Mouse (Mus musculus) CH12.LX (cell line): ENCODE results near the gene Kdm4b. TPM values are rescaled to one million over a fixed set of nuclear protein-coding genes. Genes with fewer than 3 reads are reported as not detected.

Experiments
- DNase-seq: peaks from one replicate; pipeline ENCODE4 v3.0.0-alpha.2; 2013; ENCODE audit errors: extremely low read depth
- H3K27ac ChIP-seq: 2 replicates; pipeline ENCODE4 v1.5.1; 2012; ENCODE audit warnings: low read depth, mild to moderate bottlenecking, control low read depth, moderate library complexity; ENCODE audit not compliant: insufficient read depth
- H3K27me3 ChIP-seq: replicated peaks from 2 replicates; pipeline ENCODE3; 2012; ENCODE audit warnings: inconsistent platforms
- H3K36me3 ChIP-seq, 2 experiments: replicated peaks in 1 of 2; 2 replicates each; pipeline versions ENCODE3 to v1.6.1; 2012; ENCODE audit warnings: inconsistent platforms in 1 of 2, low read length in 1 of 2, mild to moderate bottlenecking in 1 of 2, mixed read lengths in 1 of 2, moderate library complexity in 1 of 2; ENCODE audit not compliant: control insufficient read depth in 1 of 2, insufficient read depth in 1 of 2
- H3K4me1 ChIP-seq, 2 experiments: 2 replicates each; pipeline ENCODE4 v1.6.1; 2012; ENCODE audit warnings: inconsistent platforms in 1 of 2, moderate library complexity in 1 of 2; ENCODE audit not compliant: insufficient read depth in 2 of 2, control insufficient read depth in 1 of 2
- H3K4me2 ChIP-seq: 2 replicates; pipeline ENCODE4 v1.6.1; 2012; ENCODE audit warnings: low read depth, mild to moderate bottlenecking, control low read depth; ENCODE audit not compliant: poor library complexity, insufficient read depth, severe bottlenecking
- H3K4me3 ChIP-seq, 3 experiments: fragments of 150-350 bp in 1 of 3; sonication (generic) in 1 of 3; replicated peaks in 1 of 3; 2 replicates each; pipeline versions ENCODE3 to v1.5.1; 2011 to 2012; ENCODE audit warnings: low read depth in 2 of 3, low read length in 2 of 3, mild to moderate bottlenecking in 2 of 3, moderate library complexity in 2 of 3, control low read depth in 1 of 3, improper control_type of control experiment in 1 of 3, inconsistent platforms in 1 of 3, mixed read lengths in 1 of 3; ENCODE audit not compliant: poor library complexity in 1 of 3
- H3K79me2 ChIP-seq: replicated peaks from 2 replicates; pipeline ENCODE4 v1.6.1; 2012; ENCODE audit warnings: mild to moderate bottlenecking, moderate library complexity; ENCODE audit not compliant: control insufficient read depth, poor library complexity, insufficient read depth, severe bottlenecking; ENCODE audit errors: extremely low read depth
- H3K9ac ChIP-seq: 2 replicates; pipeline ENCODE4 v1.6.1; 2012; ENCODE audit warnings: low read depth, mild to moderate bottlenecking, control low read depth, moderate library complexity; ENCODE audit not compliant: insufficient read depth
- H3K9me3 ChIP-seq: replicated peaks from 2 replicates; pipeline ENCODE3; 2012; ENCODE audit warnings: low read length, inconsistent platforms, mixed read lengths
- BHLHE40 ChIP-seq: IDR thresholded peaks from 2 replicates; pipeline ENCODE4 v1.6.1; 2011; ENCODE audit warnings: mild to moderate bottlenecking, low read depth, low read length, improper control_type of control experiment
- CHD2 ChIP-seq: IDR thresholded peaks from 2 replicates; pipeline ENCODE4 v1.6.1; 2011; ENCODE audit warnings: low read length, improper control_type of control experiment
- EP300 ChIP-seq: IDR thresholded peaks from 2 replicates; pipeline ENCODE4 v1.6.1; 2011; ENCODE audit warnings: low read length, improper control_type of control experiment
- ETS1 ChIP-seq: conservative IDR thresholded peaks from 2 replicates; pipeline ENCODE4 v1.6.1; 2012; ENCODE audit warnings: low read depth, mild to moderate bottlenecking, inconsistent platforms, low read length, improper control_type of control experiment, moderate library complexity
- HCFC1 ChIP-seq: IDR thresholded peaks from 2 replicates; pipeline ENCODE4 v1.6.1; 2012; ENCODE audit warnings: low read depth, mild to moderate bottlenecking, inconsistent platforms, low read length, improper control_type of control experiment
- MEF2A ChIP-seq: IDR thresholded peaks from 2 replicates; pipeline ENCODE4 v1.6.1; 2014; ENCODE audit warnings: low read depth, mild to moderate bottlenecking, inconsistent platforms, low read length, improper control_type of control experiment, borderline replicate concordance
- MYC ChIP-seq: IDR thresholded peaks from 2 replicates; pipeline ENCODE4 v1.6.1; 2011; ENCODE audit warnings: low read depth, mild to moderate bottlenecking, improper control_type of control experiment, low read length
- NRF1 ChIP-seq: IDR thresholded peaks from 2 replicates; pipeline ENCODE4 v1.6.1; 2014; ENCODE audit warnings: low read depth, mild to moderate bottlenecking, inconsistent platforms, low read length, improper control_type of control experiment, moderate library complexity
- RAD21 ChIP-seq: IDR thresholded peaks from 2 replicates; pipeline ENCODE4 v1.6.1; 2011; ENCODE audit warnings: low read depth, mild to moderate bottlenecking, low read length, improper control_type of control experiment, moderate library complexity
- RCOR1 ChIP-seq: conservative IDR thresholded peaks from 2 replicates; pipeline ENCODE4 v1.6.1; 2012; ENCODE audit warnings: low read depth, mild to moderate bottlenecking, inconsistent platforms, low read length, improper control_type of control experiment
- USF1 ChIP-seq: IDR thresholded peaks from 2 replicates; pipeline ENCODE4 v1.6.1; 2014; ENCODE audit warnings: low read depth, mild to moderate bottlenecking, inconsistent platforms, low read length, improper control_type of control experiment
- USF2 ChIP-seq: conservative IDR thresholded peaks from 2 replicates; pipeline ENCODE4 v1.6.1; 2011; ENCODE audit warnings: low read depth, low read length, improper control_type of control experiment
- ZC3H11A ChIP-seq: IDR thresholded peaks from 2 replicates; pipeline ENCODE4 v1.6.1; 2012; ENCODE audit warnings: low read depth, mild to moderate bottlenecking, inconsistent platforms, low read length, improper control_type of control experiment
- dilution Hi-C: fragments of 300-500 bp; cut with MboI; formaldehyde crosslinking; loops from 2 replicates; pipeline ENCODE4 v1.14.3; 2020; ENCODE audit warnings: low sequenced_read_pairs; ENCODE audit not compliant: extremely low pct_unique_long_range_greater_than_20kb, extremely low pct_ligation_motif_present
- in situ Hi-C: fragments of 300-500 bp; cut with MboI; formaldehyde crosslinking; loops from 3 replicates; pipeline ENCODE4 v1.14.3; 2019; ENCODE audit warnings: low sequenced_read_pairs, low pct_ligation_motif_present, low pct_unique_long_range_greater_than_20kb, mixed read lengths
- polyA plus RNA-seq: library from polyadenylated mRNA; unstranded; fragments of >175 nt; gene quantifications from 2 replicates; pipeline ENCODE4 v1.2.1, GENCODE M21; 2012; ENCODE audit warnings: low read depth; ENCODE audit not compliant: insufficient read length
- total RNA-seq, 2 experiments: library from RNA; depleted of rRNA; stranded (reverse); fragments of 300-350 nt in 1 of 2; fragments of >200 nt in 1 of 2; gene quantifications; 2 replicates each; pipeline ENCODE4 v1.2.3; 2012 to 2014

Gene Kdm4b
- total and polyA plus RNA-seq, 3 experiments, result 12.3 to 19.5 (median 14.2) TPM

DNA sequence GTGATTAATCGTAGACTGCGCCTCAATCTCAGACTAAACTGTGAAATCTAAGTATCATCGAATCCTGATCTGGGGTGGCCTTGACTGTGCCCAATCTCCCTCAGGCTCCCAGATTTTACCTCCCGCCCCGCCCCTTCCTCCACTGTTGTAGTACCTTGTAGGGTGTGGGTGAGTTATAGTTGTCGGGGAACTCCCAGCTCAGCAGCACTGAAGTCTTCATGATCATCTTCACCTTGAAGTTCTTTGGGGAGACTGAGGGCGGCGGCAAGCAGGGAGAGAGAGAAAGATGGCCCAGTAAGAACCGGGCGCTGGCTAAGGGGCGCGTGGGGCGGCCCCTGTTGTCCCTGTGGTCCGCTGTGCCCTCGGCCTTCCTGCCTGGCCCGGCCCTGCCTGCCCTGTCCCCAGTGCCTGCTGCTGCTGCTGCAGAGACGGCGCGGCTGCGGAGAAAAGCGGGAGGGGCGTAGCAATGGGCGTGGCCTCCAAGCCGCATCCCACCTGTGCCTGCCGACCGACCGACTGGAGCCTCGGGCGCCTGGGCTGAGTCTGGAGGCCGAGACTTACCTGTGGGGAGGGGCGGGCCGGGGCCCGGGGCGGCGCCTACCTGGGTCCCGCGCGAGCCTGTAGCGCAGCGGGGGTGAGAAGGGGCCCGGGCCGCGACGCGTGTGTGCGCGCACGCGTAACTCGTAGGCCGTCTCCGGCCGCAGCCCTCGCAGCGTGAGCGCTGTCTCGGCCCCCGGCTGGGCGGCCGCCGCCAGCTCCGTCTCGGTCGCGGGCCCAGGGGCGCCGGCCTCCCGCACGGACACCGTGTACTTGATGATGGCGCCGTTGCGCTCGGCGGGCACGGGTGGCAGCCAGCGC is 99.1 kb downstream of the Kdm4b start:
- dilution Hi-C loops, result no loop called here

DNA sequence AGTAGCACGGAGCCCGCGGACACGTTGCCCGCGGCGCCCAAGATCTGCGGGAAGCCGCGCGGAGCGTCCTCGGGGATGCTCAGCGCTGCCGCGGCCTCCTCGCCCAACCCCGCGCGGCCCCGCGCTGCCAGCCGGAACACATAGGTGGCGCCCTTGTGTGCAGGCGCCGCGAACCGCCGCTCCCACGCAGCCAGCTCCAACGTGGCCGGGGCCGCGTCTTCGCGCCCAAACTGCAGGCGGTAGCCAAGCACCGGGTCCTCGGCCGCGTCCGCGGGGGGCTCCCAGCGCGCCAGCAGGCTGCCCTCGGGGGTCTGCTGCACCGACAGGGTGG is 99.7 kb downstream of the Kdm4b start:
- in situ Hi-C loops (no loop called here), dilution Hi-C loops (no loop called here)
- no peak overlapping the region for H3K27ac ChIP-seq
- TF ChIP-seq USF1 (no peak), MYC (no peak), USF2 (no peak), BHLHE40 (no peak), MEF2A (no peak), ZC3H11A (no peak), RCOR1 (no peak), EP300 (no peak)
- no peak overlapping the region for H3K9ac ChIP-seq
- no peak for DNase-seq
- H3K36me3 ChIP-seq, result peaks cover 63 to 86% of the 10 kb centered on the region in 2 experiments
- no peak overlapping the region for H3K4me3 ChIP-seq
- H3K79me2 ChIP-seq, result no peaks in the 10 kb centered on the region
- no peaks in the 10 kb centered on the region for H3K4me1 ChIP-seq
- H3K4me2 ChIP-seq, result no peak overlapping the region
- peaks cover 10% of the 10 kb centered on the region for H3K9me3 ChIP-seq
- no peaks in the 10 kb centered on the region for H3K27me3 ChIP-seq

More for the DNA sequence above, 99.1 kb downstream of the Kdm4b start:
- no peaks in the 10 kb centered on the region for H3K4me1 ChIP-seq
- DNase-seq, result no peak
- peaks cover 10% of the 10 kb centered on the region for H3K9me3 ChIP-seq
- H3K27me3 ChIP-seq, result no peaks in the 10 kb centered on the region
- H3K9ac ChIP-seq, result no peak overlapping the region
- no peak overlapping the region for H3K27ac ChIP-seq
- no peaks in the 10 kb centered on the region for H3K79me2 ChIP-seq
- TF ChIP-seq BHLHE40, result no peak
- no peak for TF ChIP-seq HCFC1
- no peak for TF ChIP-seq RAD21
- no peak for TF ChIP-seq ETS1
- no peak for TF ChIP-seq MYC
- no peak for TF ChIP-seq ZC3H11A
- no peak for TF ChIP-seq CHD2
- TF ChIP-seq NRF1, result no peak
- TF ChIP-seq, all 38 proteins: peak for 0
- H3K4me2 ChIP-seq, result no peak overlapping the region
- H3K36me3 ChIP-seq, result peaks cover 69 to 92% of the 10 kb centered on the region in 2 experiments
- in situ Hi-C loops, result no loop called here
- H3K4me3 ChIP-seq, result no peak overlapping the region
